Mouse (Mus musculus) forebrain, embryonic 13.5 days (tissue): ENCODE data around the gene Olfr1505. TPM values are rescaled to one million over a fixed set of nuclear protein-coding genes. Genes with fewer than 3 reads are reported as not detected.

Experiments
- ATAC-seq: fragments of 200-750 bp; cut with Nextera tagmentation; 2 replicates; pipeline ENCODE4 v1.8.0; 2017
- H3K27ac ChIP-seq: fragments of 300-500 bp; sonication (generic); 2 replicates; pipeline ENCODE4 v1.5.1; 2015; ENCODE audit warnings: inconsistent platforms, mild to moderate bottlenecking, moderate library complexity
- H3K27me3 ChIP-seq: fragments of 300-500 bp; sonication (generic); 2 replicates; pipeline ENCODE4 v1.6.1; 2015; ENCODE audit warnings: mild to moderate bottlenecking, inconsistent platforms
- H3K36me3 ChIP-seq: fragments of 300-500 bp; sonication (generic); 2 replicates; pipeline ENCODE4 v1.6.1; 2015; ENCODE audit warnings: mild to moderate bottlenecking, inconsistent platforms; ENCODE audit not compliant: poor library complexity, severe bottlenecking
- H3K4me1 ChIP-seq: fragments of 300-500 bp; sonication (generic); 2 replicates; pipeline ENCODE4 v1.6.1; 2015; ENCODE audit warnings: inconsistent platforms
- H3K4me2 ChIP-seq: fragments of 300-500 bp; sonication (generic); 2 replicates; pipeline ENCODE4 v1.6.1; 2015; ENCODE audit warnings: inconsistent platforms, mild to moderate bottlenecking, moderate library complexity
- H3K4me3 ChIP-seq: fragments of 300-500 bp; sonication (generic); 2 replicates; pipeline ENCODE4 v1.5.1; 2015; ENCODE audit warnings: mild to moderate bottlenecking, inconsistent platforms
- H3K9ac ChIP-seq: fragments of 300-500 bp; sonication (generic); 2 replicates; pipeline ENCODE4 v1.6.1; 2015; ENCODE audit warnings: mild to moderate bottlenecking, inconsistent platforms
- H3K9me3 ChIP-seq: fragments of 300-500 bp; sonication (generic); replicated peaks from 2 replicates; pipeline ENCODE4 v1.6.1; 2016; ENCODE audit warnings: inconsistent platforms
- WGBS: fragments of 180-500 bp; shearing (Covaris S2); methylation state at CpG from one replicate; pipeline ENCODE4 v1.1.7; 2015; 5-methylcytosine and 5-hydroxymethylcytosine counted together
- polyA plus RNA-seq: library from polyadenylated mRNA; unstranded; fragments of >200 nt; fragmentation: Nextera tagmentation; extraction: Ambion mirVana; gene quantifications from 2 replicates; pipeline ENCODE4 v1.2.1, GENCODE M21; 2015

Olfr1505 gene
- not detected in 2 replicates for polyA plus RNA-seq

- Histone ChIP-seq H3K4me3 (no peak within 1 kb of the TSS), H3K9me3 (no peaks in the 10 kb centered on the region), H3K27ac (no peak within 1 kb of the TSS), H3K4me2 (no peak within 1 kb of the TSS), H3K36me3 (no peaks in the 10 kb centered on the region), H3K27me3 (no peaks in the 10 kb centered on the region), H3K9ac (no peak within 1 kb of the TSS), H3K4me1 (no peaks in the 10 kb centered on the region)
- ATAC-seq: no peak
- 79% methylated on average over 2 of the region's 2 CpGs for WGBS
These were observed at the start of gene Olfr1505 for GRCm38 (mm10) chr19:13913230-13913629. Olfr1505 (plus strand) TSS chr19:13913530.

GRCm38 (mm10) chr19:13897828-13898227 lies 15.5 kb upstream of the Olfr1505 start, which contains the start of gene Olfr1504:
Olfr1504 (minus strand) TSS chr19:13897928.
- Histone ChIP-seq H3K4me2 (no peak within 1 kb of the TSS), H3K9ac (no peak within 1 kb of the TSS), H3K27me3 (no peaks in the 10 kb centered on the region), H3K4me1 (no peaks in the 10 kb centered on the region), H3K4me3 (no peak within 1 kb of the TSS), H3K36me3 (no peaks in the 10 kb centered on the region), H3K27ac (no peak within 1 kb of the TSS), H3K9me3 (no peaks in the 10 kb centered on the region)
- 91% methylated on average over 1 of the region's 1 CpGs for WGBS
- ATAC-seq: no peak

Other genes starting within 250 kb of the Olfr1505 start
- not detected in 2 replicates for gene Olfr1491, start 216.3 kb upstream of the Olfr1505 start, polyA plus RNA-seq
- gene Olfr1493-ps1, start 190.3 kb upstream of the Olfr1505 start, polyA plus RNA-seq: not detected in 2 replicates
- not detected in 2 replicates for gene Olfr1494, start 173.8 kb upstream of the Olfr1505 start, polyA plus RNA-seq
- not detected in 2 replicates for gene Olfr1495, start 148.9 kb upstream of the Olfr1505 start, polyA plus RNA-seq
- not detected in 2 replicates for gene Olfr1496, start 135.7 kb upstream of the Olfr1505 start, polyA plus RNA-seq
- not detected in 2 replicates for gene Olfr1497, start 115.3 kb upstream of the Olfr1505 start, polyA plus RNA-seq
- not detected in 2 replicates for gene Olfr1499, start 94.1 kb upstream of the Olfr1505 start, polyA plus RNA-seq
- gene Olfr1500, start 83.0 kb upstream of the Olfr1505 start, polyA plus RNA-seq: not detected in 2 replicates
- not detected in 2 replicates for gene Olfr1501, start 62.8 kb upstream of the Olfr1505 start, polyA plus RNA-seq
- not detected in 2 replicates for gene Olfr1502, start 51.7 kb upstream of the Olfr1505 start, polyA plus RNA-seq
- 0.15 TPM in 1 of 2 replicates, not detected in the other for gene Olfr1504, start 15.6 kb upstream of the Olfr1505 start, polyA plus RNA-seq